Mouse (Mus musculus): Measurements from ENCODE around the gene Gabbr2.

DNA sequence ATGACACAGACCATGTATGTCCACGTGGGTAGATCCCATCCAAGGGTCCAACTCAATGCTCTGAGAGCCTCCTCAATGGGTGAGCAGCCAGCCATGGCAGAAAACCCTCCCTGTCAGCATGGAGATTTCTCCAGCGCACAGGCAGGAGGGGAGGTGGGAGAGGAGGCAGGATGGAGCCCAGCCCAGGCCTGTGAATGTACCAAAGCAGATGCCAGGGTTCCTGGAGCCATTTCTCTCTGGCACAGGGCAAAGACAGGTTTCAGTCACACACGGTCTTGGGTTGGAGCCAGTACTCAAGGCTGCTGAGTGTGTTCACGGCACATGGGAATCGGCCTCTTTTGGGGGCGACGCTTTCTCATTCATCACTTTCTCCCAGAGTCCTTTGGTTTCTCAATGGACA lies 189.3 kb downstream of the Gabbr2 start:
- no peak for TF ChIP-seq CTCF (IDR thresholded peaks at IDR 0.05; ENCODE audit: borderline replicate concordance, extremely low read depth, insufficient read depth, insufficient read length)
- TF ChIP-seq POLR2A (IDR thresholded peaks at IDR 0.05; ENCODE audit: borderline replicate concordance, extremely low read depth, insufficient read depth, insufficient read length, poor library complexity, severe bottlenecking): no peak
